Mouse (Mus musculus) spleen, adult 2 months (tissue): ENCODE results near the gene Polg2. TPM values are rescaled to one million over a fixed set of nuclear protein-coding genes. Genes with fewer than 3 reads are reported as not detected.

Experiments used
- DNase-seq, 2 experiments: peaks; one replicate each; pipeline versions ENCODE4 v3.0.0 to v3.0.0-alpha.2; 2012 to 2021; ENCODE audit warnings: low spot score in 2 of 2, low read depth in 1 of 2
- H3K27ac ChIP-seq: fragments of 200-500 bp; 2 replicates; pipeline ENCODE4 v1.5.1; 2012; ENCODE audit warnings: low read length, inconsistent platforms; ENCODE audit not compliant: insufficient read depth
- H3K27me3 ChIP-seq: fragments of 200-500 bp; 2 replicates; pipeline ENCODE4 v1.6.1; 2012; ENCODE audit warnings: mild to moderate bottlenecking, moderate library complexity, low read length, inconsistent platforms; ENCODE audit not compliant: control insufficient read depth, insufficient read depth
- H3K36me3 ChIP-seq: fragments of 200-500 bp; 2 replicates; pipeline ENCODE4 v1.6.1; 2012; ENCODE audit warnings: mild to moderate bottlenecking, low read length, inconsistent platforms; ENCODE audit not compliant: control insufficient read depth, insufficient read depth
- H3K4me1 ChIP-seq: fragments of 200-500 bp; 2 replicates; pipeline ENCODE4 v1.6.1; 2011; ENCODE audit warnings: inconsistent platforms; ENCODE audit not compliant: control insufficient read depth, insufficient read depth, insufficient read length
- H3K4me3 ChIP-seq: fragments of 200-500 bp; 2 replicates; pipeline ENCODE4 v1.5.1; 2011; ENCODE audit warnings: mild to moderate bottlenecking, inconsistent platforms; ENCODE audit not compliant: insufficient read depth, insufficient read length; ENCODE audit errors: extremely low read depth
- CTCF ChIP-seq: fragments of 200-500 bp; IDR thresholded peaks from 2 replicates; pipeline ENCODE4 v1.5.1; 2011; ENCODE audit warnings: mild to moderate bottlenecking, inconsistent platforms; ENCODE audit not compliant: insufficient read depth, insufficient read length, insufficient replicate concordance; ENCODE audit errors: extremely low read depth
- POLR2A ChIP-seq: fragments of 200-500 bp; IDR thresholded peaks from 2 replicates; pipeline ENCODE4 v1.6.1; 2011; ENCODE audit warnings: low read depth, low read length, inconsistent platforms
- WGBS: fragments of 180-500 bp; shearing (Covaris S2); methylation state at CpG from one replicate; pipeline ENCODE4 v1.1.7; 2018; 5-methylcytosine and 5-hydroxymethylcytosine counted together
- polyA plus RNA-seq: library from polyadenylated mRNA; depleted of rRNA; stranded (reverse); fragments of >200 nt; gene quantifications from 2 replicates; pipeline ENCODE4 v1.2.3, GENCODE M21; 2012

Gene Polg2
- polyA plus RNA-seq, 1 experiment = 7.2 TPM

DNA sequence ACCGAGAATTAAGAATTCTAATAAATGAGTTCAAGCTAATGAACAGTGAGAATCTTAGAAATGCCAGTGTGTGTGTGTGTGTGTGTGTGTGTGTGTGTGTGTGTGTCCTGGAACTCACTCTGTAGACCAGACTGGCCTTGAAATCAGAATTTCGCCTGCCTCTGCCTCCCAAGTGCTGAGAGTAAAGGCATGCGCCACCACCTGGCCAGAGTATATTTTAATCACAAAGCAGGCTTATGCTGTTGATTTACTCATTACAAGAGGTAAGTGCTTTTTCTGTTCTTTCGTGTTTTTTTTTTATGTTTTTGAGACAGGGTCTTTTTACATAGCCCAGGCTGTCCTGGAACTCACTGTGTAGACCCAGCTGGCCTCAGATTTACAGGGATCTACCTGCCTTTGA lies 14.5 kb upstream of the Polg2 start:
- H3K4me3 ChIP-seq = no peak overlapping the region
- no peaks in the 10 kb centered on the region; the same call in 1 of the 2 replicates for H3K4me1 ChIP-seq
- H3K27me3 ChIP-seq = no peaks in the 10 kb centered on the region
- peak; percentile 10; the same call in 1 of the 2 replicates for TF ChIP-seq CTCF
- TF ChIP-seq POLR2A = no peak
- DNase-seq = no peak
- H3K27ac ChIP-seq = no peak overlapping the region
- WGBS = 72% methylated on average over 4 of the region's 4 CpGs
- peaks cover 4% of the 10 kb centered on the region for H3K36me3 ChIP-seq

DNA sequence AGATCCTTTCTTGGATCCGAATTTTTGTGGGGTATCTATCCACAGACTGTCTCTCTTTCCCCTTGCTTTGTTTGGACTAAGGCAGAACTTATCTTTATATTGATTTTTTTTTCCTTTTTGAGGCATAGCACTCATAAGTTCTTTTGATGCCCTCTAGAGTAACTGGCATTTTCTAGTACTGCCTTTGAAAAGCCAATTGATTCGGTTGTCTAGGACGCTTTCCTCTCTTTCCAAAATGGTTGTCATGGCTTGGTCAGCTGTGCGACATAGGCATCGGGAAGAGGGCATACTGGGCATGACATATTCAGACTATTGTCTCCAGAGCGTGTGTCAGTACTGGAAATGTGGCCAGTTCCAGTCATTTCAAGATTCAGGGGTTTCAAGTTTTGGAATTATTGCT lies 10.3 kb upstream of the Polg2 start:
- 0% methylated on average over 6 of the region's 6 CpGs for WGBS
- Histone ChIP-seq H3K27me3 (no peaks in the 10 kb centered on the region), H3K4me1 (no peaks in the 10 kb centered on the region; the same call in 1 of the 2 replicates), H3K27ac (peak overlapping the region; percentile 100), H3K36me3 (peaks cover 21% of the 10 kb centered on the region), H3K4me3 (peak overlapping the region; percentile 86)
- no peak for DNase-seq
- TF ChIP-seq POLR2A (no peak), CTCF (no peak)

DNA sequence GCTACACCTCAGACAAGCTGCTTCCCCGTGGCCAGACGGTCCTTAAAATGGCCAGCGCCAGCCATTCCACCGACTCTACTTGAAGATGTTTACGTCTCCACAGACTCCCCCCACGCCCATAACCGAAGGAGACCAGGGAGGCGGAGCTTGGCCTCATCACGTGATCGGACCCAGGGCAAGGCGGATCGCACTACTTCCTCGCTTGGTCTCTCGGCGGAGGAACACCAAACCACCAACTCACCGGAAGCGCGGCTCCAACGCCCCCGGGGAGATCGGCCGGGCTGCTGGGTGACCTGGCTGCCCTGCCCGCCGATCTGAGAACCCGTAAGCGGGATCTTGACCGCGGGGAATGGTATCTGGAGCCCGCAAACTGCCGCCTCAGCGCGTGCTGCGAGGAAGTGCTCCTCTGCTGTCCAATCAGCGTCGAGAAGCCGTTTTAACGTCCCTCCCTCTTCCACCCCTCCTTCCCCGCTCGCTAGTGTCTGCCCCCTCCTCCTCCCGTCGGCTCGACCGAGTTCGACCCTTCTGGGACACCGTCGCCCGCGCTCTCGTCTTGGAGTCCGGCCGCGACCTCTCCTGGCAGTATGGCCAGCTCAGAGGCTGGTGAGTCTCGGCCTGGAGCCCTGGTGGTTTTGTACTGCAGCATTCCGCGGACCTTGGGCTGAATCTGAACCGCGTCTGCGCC lies 9.6 kb upstream of the Polg2 start, which contains the start of the genes Ddx5 and Cep95:
TSS of gene Ddx5 (minus strand) at position 411 of the 685 bp plus-strand sequence.
TSS of gene Cep95 (plus strand) at position 478 of the 685 bp plus-strand sequence.
- Histone ChIP-seq H3K27me3 (no peaks in the 10 kb centered on the region), H3K27ac (peak within 1 kb of the TSS; percentile 100), H3K4me1 (no peaks in the 10 kb centered on the region; the same call in 1 of the 2 replicates), H3K4me3 (peak within 1 kb of the TSS; percentile 93), H3K36me3 (peaks cover 24% of the 10 kb centered on the region)
- peak; percentile 6; the same call in 1 of the 2 replicates for TF ChIP-seq CTCF
- peak; percentile 32 for TF ChIP-seq POLR2A
- peak; percentile 97 to 99 for DNase-seq
- WGBS = under 1% methylated on average over 58 of the region's 58 CpGs

DNA sequence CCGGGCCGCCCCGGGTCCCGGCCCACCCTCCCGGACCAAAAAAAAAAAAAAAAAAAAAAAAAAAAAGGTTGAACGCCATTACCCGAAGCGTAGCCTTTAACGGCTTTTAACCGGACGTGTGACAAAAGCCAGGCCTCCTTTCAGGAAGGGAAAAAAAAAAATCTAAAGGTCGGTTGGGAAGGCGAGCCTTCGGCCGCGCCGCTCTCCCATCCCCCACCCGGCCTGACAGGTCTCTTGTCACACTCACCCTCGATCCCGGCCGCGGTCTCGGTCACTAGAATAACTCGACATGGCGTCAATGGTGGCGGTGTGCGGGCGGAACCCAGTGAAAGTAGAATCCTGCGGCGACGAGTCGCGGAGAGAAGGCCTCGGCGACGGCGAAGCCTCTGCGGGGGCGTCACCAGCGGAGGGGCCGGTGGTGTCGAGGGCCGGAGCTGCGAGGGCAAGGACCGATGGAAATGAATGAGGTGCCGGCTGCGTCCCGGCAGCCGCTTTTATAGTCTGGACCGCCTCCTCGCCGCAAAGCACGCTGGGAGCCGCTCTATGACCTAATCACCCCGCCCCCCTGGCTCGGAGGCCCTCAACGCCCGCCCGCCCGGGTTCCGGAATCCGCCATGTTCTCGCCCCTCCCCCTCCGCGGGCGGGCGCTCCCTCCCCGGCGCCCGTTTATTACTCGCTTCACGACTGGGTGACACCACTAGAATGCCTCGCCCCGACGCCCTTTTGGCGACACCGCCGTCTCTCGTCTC lies 8.9 kb upstream of the Polg2 start:
- Histone ChIP-seq H3K27ac (peak overlapping the region; percentile 100), H3K36me3 (peaks cover 30% of the 10 kb centered on the region), H3K27me3 (no peaks in the 10 kb centered on the region), H3K4me3 (peak overlapping the region; percentile 93), H3K4me1 (no peaks in the 10 kb centered on the region; the same call in 1 of the 2 replicates)
- WGBS = under 1% methylated on average over 76 of the region's 79 CpGs
- peak; percentile 95 to 98 for DNase-seq
- TF ChIP-seq CTCF (no peak), POLR2A (peak; percentile 99)

DNA sequence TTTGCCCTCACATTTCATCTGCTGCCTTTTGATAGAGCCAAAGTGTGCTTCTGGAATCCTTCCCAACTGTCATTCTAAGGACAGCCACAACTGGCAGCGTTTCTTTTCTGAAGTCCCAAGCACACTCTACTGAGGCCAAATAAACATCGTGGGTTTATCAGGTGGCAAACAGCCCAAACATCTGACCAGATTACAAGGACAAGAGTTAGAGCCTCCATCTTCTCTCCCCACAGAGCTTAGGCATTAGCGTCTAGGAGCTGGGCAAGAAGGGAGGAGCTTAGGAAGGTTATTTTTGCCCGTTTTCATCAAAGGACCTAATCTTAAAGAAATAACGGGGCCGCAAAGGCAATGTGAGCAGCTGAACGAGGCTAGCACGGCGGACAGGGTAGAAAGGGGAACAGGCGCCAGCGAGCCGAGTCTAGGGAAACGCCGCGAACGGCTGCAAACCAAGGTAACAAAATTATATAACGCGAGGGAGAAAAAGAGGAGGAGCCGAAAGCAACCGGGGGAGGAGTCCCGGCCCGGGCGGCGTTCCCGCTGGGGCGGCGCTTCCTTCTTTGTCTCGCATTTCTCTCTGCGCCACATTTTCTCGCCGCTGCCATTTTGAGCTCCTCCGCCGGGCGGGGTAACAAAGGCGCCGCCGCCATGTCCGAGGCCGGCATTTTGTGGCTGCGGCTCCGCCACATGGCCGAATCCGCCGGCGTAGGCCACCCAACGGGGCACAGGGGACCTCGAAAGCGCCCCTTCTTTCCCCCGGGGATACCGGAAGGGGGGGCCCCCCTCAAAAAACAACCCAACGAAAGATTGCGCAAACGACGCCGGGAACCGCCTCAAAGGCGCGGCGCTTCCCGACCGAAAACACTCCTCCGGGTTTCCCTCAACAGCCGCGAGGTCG lies 8.0 kb upstream of the Polg2 start:
- no peak for TF ChIP-seq CTCF
- no peak for TF ChIP-seq POLR2A
- Histone ChIP-seq H3K27me3 (no peaks in the 10 kb centered on the region), H3K27ac (peak overlapping the region; percentile 94), H3K36me3 (peaks cover 37% of the 10 kb centered on the region), H3K4me1 (no peaks in the 10 kb centered on the region; the same call in 1 of the 2 replicates), H3K4me3 (peak overlapping the region; percentile 93)
- under 1% methylated on average over 65 of the region's 65 CpGs for WGBS
- DNase-seq = peak; percentile 68 to 85

DNA sequence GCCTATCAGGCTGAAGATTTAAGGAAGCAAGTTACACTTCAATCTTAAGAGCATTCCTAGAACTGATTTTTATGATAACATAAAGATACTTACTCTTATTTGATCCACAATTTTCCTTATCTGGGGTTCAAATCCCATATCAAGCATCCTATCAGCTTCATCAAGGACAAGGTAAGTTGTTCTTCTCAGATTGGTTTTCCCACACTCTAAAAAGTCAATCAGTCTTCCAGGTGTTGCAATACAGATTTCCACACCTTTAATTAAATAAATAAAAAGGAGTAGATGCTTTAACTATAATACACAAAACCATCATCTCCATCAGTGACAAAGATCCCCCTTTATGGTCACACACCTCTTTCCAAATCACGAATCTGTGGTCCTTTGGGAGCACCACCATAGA lies 5.7 kb upstream of the Polg2 start:
- Histone ChIP-seq H3K4me1 (no peaks in the 10 kb centered on the region; the same call in 1 of the 2 replicates), H3K27ac (no peak overlapping the region), H3K4me3 (no peak overlapping the region), H3K36me3 (peaks cover 45% of the 10 kb centered on the region), H3K27me3 (no peaks in the 10 kb centered on the region)
- WGBS = 58% methylated on average over 1 of the region's 1 CpGs
- no peak for TF ChIP-seq POLR2A
- no peak for TF ChIP-seq CTCF
- no peak for DNase-seq
